Comparison of ENCODE assay signal across 19 mouse cellular contexts in the genomic region with DNA sequence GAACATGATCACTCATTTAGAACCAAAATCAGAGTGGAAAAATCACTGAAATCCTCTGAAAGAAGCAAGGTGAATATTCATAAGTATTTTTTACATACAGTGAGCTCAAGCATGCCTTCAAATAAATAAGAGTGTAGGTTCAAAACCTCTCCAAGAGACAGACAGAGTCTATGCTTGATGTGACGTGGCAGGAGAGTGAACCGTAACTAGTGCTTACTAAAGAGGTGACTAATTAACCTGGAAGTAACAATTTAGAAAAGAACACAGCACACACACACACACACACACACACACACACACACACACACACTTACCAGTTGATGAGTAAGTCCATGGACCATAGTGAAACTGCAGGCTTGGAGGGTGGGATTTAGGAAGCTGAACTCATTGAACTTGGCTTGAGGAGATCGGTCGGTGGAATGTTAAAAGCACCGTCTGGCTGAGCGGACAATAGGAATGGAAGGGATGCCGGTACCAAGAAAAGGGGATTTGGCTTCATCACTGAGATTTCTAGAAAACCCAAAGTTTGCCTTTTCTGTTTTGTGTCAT.
"Had no signal": no experiment of that assay in that cellular context is flagged by ENCODE, and none has a peak within 500 bp of the region (broad histone marks: within the 10 kb centered on the region; RNA-seq: fewer than 3 reads in every experiment).

No protein-coding gene starts in this region.

- H3K4me1 ChIP-seq: limb, embryonic 10.5 days; limb, embryonic 13.5 days; liver, embryonic 12.5 days; liver, embryonic 15.5 days had no signal

- H3K27me3 ChIP-seq: limb, embryonic 13.5 days; liver, embryonic 12.5 days; liver, embryonic 15.5 days had no signal

- ATAC-seq: hindbrain, postnatal 0 days; inflammation-experienced regulatory T-cells, adult 6 months; intestine, embryonic 16.5 days; liver, embryonic 12.5 days had no signal

- H3K9ac ChIP-seq: limb, embryonic 13.5 days; liver, embryonic 12.5 days; liver, embryonic 15.5 days had no signal

- H3K9me3 ChIP-seq: limb, embryonic 10.5 days; limb, embryonic 13.5 days; liver, embryonic 12.5 days; liver, embryonic 15.5 days had no signal

- H3K36me3 ChIP-seq: limb, embryonic 10.5 days; limb, embryonic 13.5 days; liver, embryonic 12.5 days; liver, embryonic 15.5 days had no signal

- H3K4me2 ChIP-seq: limb, embryonic 13.5 days; liver, embryonic 12.5 days; liver, embryonic 15.5 days; midbrain, embryonic 11.5 days had no signal

- H3K27ac ChIP-seq: hindbrain, postnatal 0 days; layer of hippocampus, adult 2 months; limb, embryonic 10.5 days; limb, embryonic 13.5 days; liver, embryonic 12.5 days; liver, embryonic 15.5 days; stomach, postnatal 0 days had no signal

- H3K4me3 ChIP-seq: layer of hippocampus, adult 2 months; limb, embryonic 10.5 days; limb, embryonic 13.5 days; liver, embryonic 12.5 days; liver, embryonic 15.5 days had no signal

- DNase-seq: layer of hippocampus, adult 9-11 months; liver; lung, adult 18-20 months; lung, postnatal 14 days; lung, postnatal 4 days; midbrain, embryonic 14.5 days; thymus, adult 2 months; thymus, postnatal 14 days; thymus, postnatal 4 days had no signal
